Comparison of ENCODE assay signal across 8 mouse cellular contexts in genomic region chr8:88627265-88627991, GRCm38 (mm10). TPM values are rescaled to one million over a fixed set of nuclear protein-coding genes. Genes with fewer than 3 reads are reported as not detected.
A peak's percentile ranks its signal among the peaks of the same experiment; 100 is the strongest.
DNase-seq lines count a peak whose midpoint lies in the region; ATAC-seq lines count a peak whose summit lies in the region.

No protein-coding gene starts in this region.

- peak; percentile 92 for DNase-seq in adrenal gland, adult 2 months
- peak; percentile 62 to 74 for DNase-seq in cerebellum, postnatal 36 days
- peak; percentile 52 for DNase-seq in gastrocnemius, adult 18-20 months (ENCODE audit: low spot score)
- DNase-seq in left cerebral cortex, adult 18-20 months (ENCODE audit: low spot score in 2 of 2): peak; percentile 69 to 86
- peak; percentile 74 for DNase-seq in lung, postnatal 14 days
- peak; percentile 88 to 91 for DNase-seq in right cerebral cortex, postnatal 10 days (ENCODE audit: low spot score in 2 of 2)
- DNase-seq in spleen, postnatal 36 days (ENCODE audit: low spot score in 2 of 2): no peak

- peak overlapping the region; percentile 95 for H3K4me2 ChIP-seq in hindbrain, embryonic 15.5 days

- peak; percentile 83 for ATAC-seq in hindbrain, embryonic 15.5 days (ENCODE audit: low FRiP score, low read depth)

- peaks cover 18% of the 10 kb centered on the region for H3K4me1 ChIP-seq in hindbrain, embryonic 15.5 days (replicated peaks)

- under 1% methylated on average over 88 of the region's 105 CpGs for WGBS in hindbrain, embryonic 15.5 days

- H3K36me3 ChIP-seq in hindbrain, embryonic 15.5 days: no peaks in the 10 kb centered on the region

- peak overlapping the region; percentile 75 for H3K9ac ChIP-seq in hindbrain, embryonic 15.5 days

- H3K4me3 ChIP-seq in hindbrain, embryonic 15.5 days: peak overlapping the region; percentile 58

- H3K9me3 ChIP-seq in hindbrain, embryonic 15.5 days: no peaks in the 10 kb centered on the region

- H3K27me3 ChIP-seq in hindbrain, embryonic 15.5 days: peaks cover 10% of the 10 kb centered on the region

- H3K27ac ChIP-seq in hindbrain, embryonic 15.5 days (replicated peaks): peak overlapping the region; percentile 90

RNA-seq across cellular contexts. Expression of gene Snx20, which starts 8.5 kb away (rescaled TPM):
- 1 to 10 TPM; 1.7 to 1.9 TPM for total RNA-seq in adrenal gland, adult 2 months (2021)
- polyA plus RNA-seq in adrenal gland, adult 2 months (2012; rRNA removed): 3.7 and 9.8 TPM in 2 replicates
- under 1 TPM; 0.18 to 0.38 TPM for total RNA-seq in gastrocnemius, adult 18-20 months (2021)
- 1.6 TPM in 2 replicates for polyA plus RNA-seq in hindbrain, embryonic 15.5 days (2015; fragmentation: Nextera tagmentation; extraction: Ambion mirVana)
- 1 to 10 TPM; 1.2 to 2.3 TPM for total RNA-seq in left cerebral cortex, adult 18-20 months (2021)

RNA-seq across cellular contexts. Expression of gene Nod2, which starts 19.7 kb away (rescaled TPM):
- 1 to 10 TPM in 1 of 2 experiments, under 1 TPM in 1; 0.89 to 1.2 TPM for total RNA-seq in adrenal gland, adult 2 months (2021)
- 1.1 and 1.7 TPM in 2 replicates for polyA plus RNA-seq in adrenal gland, adult 2 months (2012; rRNA removed)
- total RNA-seq in gastrocnemius, adult 18-20 months (2021): under 1 TPM; 0.27 to 0.66 TPM
- polyA plus RNA-seq in hindbrain, embryonic 15.5 days (2015; fragmentation: Nextera tagmentation; extraction: Ambion mirVana): 0.10 TPM in 1 of 2 replicates, not detected in the other
- under 1 TPM; 0.45 to 0.79 TPM for total RNA-seq in left cerebral cortex, adult 18-20 months (2021)

Comparison
In these comparisons a context has a peak if more than half of its experiments do, and no peak if none do; other contexts are left out.
1. DNase-seq: peak in adrenal gland, adult 2 months (single experiment), cerebellum, postnatal 36 days (2 of 2), gastrocnemius, adult 18-20 months (single experiment), left cerebral cortex, adult 18-20 months (2 of 2), lung, postnatal 14 days (single experiment) and right cerebral cortex, postnatal 10 days (2 of 2); none in spleen, postnatal 36 days (0 of 2).